Mouse (Mus musculus) liver, embryonic 14.5 days (tissue): ENCODE measurements around the gene Tulp1.

ENCODE experiments used
- CTCF ChIP-seq: IDR thresholded peaks from 2 replicates; pipeline ENCODE4 v1.5.1; 2016; ENCODE audit warnings: antibody characterized with exemption, low read depth, control low read depth
- EP300 ChIP-seq: IDR thresholded peaks from 2 replicates; pipeline ENCODE4 v1.6.1; 2016; ENCODE audit warnings: antibody characterized with exemption, low read depth

- no peak for TF ChIP-seq CTCF
- TF ChIP-seq EP300: no peak
These were observed 46.4 kb upstream of the Tulp1 start for GRCm38 (mm10) chr17:28411381-28411960.
